Mouse (Mus musculus): ENCODE results near the gene Msi2. TPM values are rescaled to one million over a fixed set of nuclear protein-coding genes. Genes with fewer than 3 reads are reported as not detected.

The Msi2 gene
- total RNA-seq, 4 experiments from 2014 or later, result 129 to 155 (median 139) TPM

GRCm38 (mm10) chr11:88713479-88713878 is 4.8 kb downstream of the Msi2 start:
- DNase-seq (ENCODE audit: low spot score in 2 of 2), result no peak

- no peak for DNase-seq (ENCODE audit: low spot score in 2 of 2)
Measured at GRCm38 (mm10) chr11:88709876-88710614, 8.3 kb downstream of the Msi2 start.

- DNase-seq (ENCODE audit: low spot score in 2 of 2), result no peak
Measured at GRCm38 (mm10) chr11:88707228-88707775, 11.0 kb downstream of the Msi2 start.

GRCm38 (mm10) chr11:88704688-88705087 is 13.6 kb downstream of the Msi2 start:
- DNase-seq (ENCODE audit: low spot score in 2 of 2), result no peak

GRCm38 (mm10) chr11:88703220-88703619 is 15.1 kb downstream of the Msi2 start:
- DNase-seq (ENCODE audit: low spot score in 2 of 2), result no peak

- no peak for DNase-seq (ENCODE audit: low spot score in 2 of 2)
Measured at GRCm38 (mm10) chr11:88701976-88702659, 16.2 kb downstream of the Msi2 start.

GRCm38 (mm10) chr11:88701020-88701419 is 17.3 kb downstream of the Msi2 start:
- DNase-seq (ENCODE audit: low spot score in 2 of 2), result no peak

- DNase-seq (ENCODE audit: low spot score in 2 of 2), result no peak
Measured at GRCm38 (mm10) chr11:88700202-88700711, 18.1 kb downstream of the Msi2 start.

- no peak for DNase-seq (ENCODE audit: low spot score in 2 of 2)
Measured at GRCm38 (mm10) chr11:88693905-88694893, 24.1 kb downstream of the Msi2 start.

GRCm38 (mm10) chr11:88693002-88693769 is 25.1 kb downstream of the Msi2 start:
- DNase-seq (ENCODE audit: low spot score in 2 of 2), result no peak

GRCm38 (mm10) chr11:88692374-88692773 is 25.9 kb downstream of the Msi2 start:
- DNase-seq (ENCODE audit: low spot score in 2 of 2), result no peak

GRCm38 (mm10) chr11:88690556-88691287 is 27.6 kb downstream of the Msi2 start:
- no peak for DNase-seq (ENCODE audit: low spot score in 2 of 2)

GRCm38 (mm10) chr11:88689831-88690459 is 28.4 kb downstream of the Msi2 start:
- no peak for DNase-seq (ENCODE audit: low spot score in 2 of 2)

GRCm38 (mm10) chr11:88688644-88689043 is 29.7 kb downstream of the Msi2 start:
- DNase-seq (ENCODE audit: low spot score in 2 of 2), result no peak

- no peak for DNase-seq (ENCODE audit: low spot score in 2 of 2)
Measured at GRCm38 (mm10) chr11:88687711-88688110, 30.6 kb downstream of the Msi2 start.

GRCm38 (mm10) chr11:88687010-88687409 is 31.3 kb downstream of the Msi2 start:
- DNase-seq (ENCODE audit: low spot score in 2 of 2), result no peak

GRCm38 (mm10) chr11:88686061-88686460 is 32.3 kb downstream of the Msi2 start:
- no peak for DNase-seq (ENCODE audit: low spot score in 2 of 2)

GRCm38 (mm10) chr11:88683026-88683770 is 35.1 kb downstream of the Msi2 start:
- DNase-seq (ENCODE audit: low spot score in 2 of 2), result no peak

Measured in left cerebral cortex, adult 8-10 months (tissue).